Mouse (Mus musculus) gastrocnemius, postnatal 14 days (tissue): ENCODE measurements around the gene Ybx2. TPM values are rescaled to one million over a fixed set of nuclear protein-coding genes. Genes with fewer than 3 reads are reported as not detected.

Experiments
- DNase-seq: peaks from one replicate; pipeline ENCODE4 v3.0.0; 2021; ENCODE audit warnings: mixed read lengths
- intact Hi-C: fragments of 180-260 bp; cut with DNase I; formaldehyde crosslinking; loops from one replicate; pipeline ENCODE4 v1.15.1; 2025; ENCODE audit warnings: low total_unique reads
- microRNA-seq, 2 experiments: library from miRNA; unstranded; fragments of <30 nt; microRNA quantifications; one replicate each; pipeline ENCODE4 v1.2.0; 2021
- total RNA-seq, 2 experiments: library from RNA; stranded (reverse); gene quantifications; 2 replicates each; pipeline ENCODE4 v1.2.3; 2021

The Ybx2 gene
- total RNA-seq, 2 experiments from 2014 or later, result 2.1 to 4.3 TPM

DNA sequence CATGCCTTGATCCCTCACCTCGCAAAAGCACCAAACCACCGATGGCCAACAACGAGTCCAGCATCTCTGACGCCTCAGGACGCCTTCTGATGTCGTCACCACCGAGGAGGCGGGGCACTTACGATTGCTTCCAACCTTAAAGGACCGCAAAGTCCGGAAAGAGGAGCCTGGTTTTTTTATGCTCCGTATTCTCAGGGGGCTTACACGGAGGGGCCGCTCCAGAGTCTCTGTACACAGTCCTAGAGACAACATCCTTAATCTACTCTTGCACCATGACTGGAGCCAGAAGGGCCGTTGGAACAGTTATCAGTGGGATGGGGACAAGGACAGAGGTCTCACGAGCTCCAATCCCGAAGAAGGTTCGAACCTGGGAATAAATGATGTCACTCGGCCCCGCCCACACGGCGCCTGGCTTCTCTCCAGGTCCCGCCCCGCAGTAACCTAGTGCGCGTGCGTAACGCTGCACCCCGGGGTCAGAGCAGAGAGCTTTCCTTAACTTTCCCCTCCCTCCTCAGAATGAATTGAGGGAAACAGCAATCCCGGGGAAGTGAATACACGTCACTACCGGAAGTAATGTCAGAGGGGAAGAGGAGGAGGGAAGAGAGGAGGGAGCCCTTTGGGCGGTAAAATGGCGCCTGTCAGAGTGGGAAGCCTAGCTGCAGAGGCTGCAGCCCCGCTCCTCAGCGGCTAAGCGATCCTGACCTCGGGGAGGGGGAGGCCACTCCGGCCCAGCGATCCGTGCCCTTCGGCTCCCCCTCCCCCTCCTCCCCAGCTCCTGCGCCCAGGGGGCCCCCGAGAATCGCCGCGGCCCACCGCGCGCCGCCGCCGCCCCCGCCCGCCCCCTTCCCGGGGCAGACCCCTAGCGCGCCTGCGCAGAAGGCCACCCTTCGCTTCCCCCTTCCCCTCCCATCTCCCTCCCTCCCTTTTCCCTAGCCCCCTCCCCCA, 44.9 kb downstream of the Ybx2 start:
- intact Hi-C loops, result no loop called here
- peak; percentile 92 for DNase-seq

DNA sequence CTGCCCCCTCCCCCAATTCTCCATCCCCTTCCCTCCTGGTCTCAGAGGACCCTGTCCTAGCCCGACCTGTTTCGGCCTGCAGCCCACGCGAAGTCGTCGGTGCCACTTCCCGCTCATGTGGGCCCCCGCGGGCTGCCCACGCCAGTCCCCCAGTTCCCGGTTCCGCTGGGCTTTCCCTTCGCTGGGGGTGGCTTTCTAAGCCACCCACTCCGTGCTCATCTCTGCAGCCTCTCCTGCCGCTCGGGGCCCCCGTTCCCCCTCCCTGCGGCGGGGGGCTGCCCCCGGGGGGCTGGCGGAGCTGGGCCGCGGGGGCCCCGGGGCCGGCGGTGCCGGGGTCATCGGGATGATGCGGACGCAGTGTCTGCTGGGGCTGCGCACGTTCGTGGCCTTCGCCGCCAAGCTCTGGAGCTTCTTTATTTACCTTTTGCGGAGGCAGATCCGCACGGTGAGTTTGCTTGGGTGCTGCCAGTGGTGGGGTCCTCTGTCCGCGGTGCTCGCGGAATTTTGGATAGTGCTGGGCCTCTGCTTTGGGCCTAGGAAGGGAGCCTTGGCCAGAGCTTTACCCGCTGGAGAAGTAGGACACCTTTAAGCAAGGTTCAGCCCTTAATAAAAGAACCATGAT, 45.7 kb downstream of the Ybx2 start, which contains the start of gene Ctdnep1:
Ctdnep1 (plus strand) TSS at position 16 of the 622 bp plus-strand sequence.
- no peak for DNase-seq
- intact Hi-C loops, result no loop called here

DNA sequence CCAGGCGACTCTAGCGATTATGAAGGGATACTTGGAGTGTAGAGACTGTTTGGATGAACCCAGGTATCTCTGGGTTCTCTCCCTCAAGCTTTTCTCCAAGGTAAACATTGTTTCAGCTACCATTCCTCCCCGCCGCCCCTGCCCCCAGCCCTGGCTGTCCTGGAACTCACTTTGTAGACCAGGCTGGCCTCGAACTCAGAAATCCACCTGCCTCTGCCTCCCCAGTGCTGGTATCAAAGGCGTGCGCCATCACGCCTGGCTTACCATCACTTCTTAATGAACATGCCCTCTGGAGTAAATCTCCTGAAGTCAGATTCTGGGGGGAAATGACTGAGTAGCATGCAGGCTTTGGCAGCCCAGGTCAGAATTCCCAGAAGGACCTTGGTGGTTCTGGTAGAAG, 46.6 kb downstream of the Ybx2 start, which contains the start of gene Elp5:
Elp5 (minus strand) TSS at position 293 of the 400 bp plus-strand sequence.
- no peak for DNase-seq
- intact Hi-C loops, result no loop called here

DNA sequence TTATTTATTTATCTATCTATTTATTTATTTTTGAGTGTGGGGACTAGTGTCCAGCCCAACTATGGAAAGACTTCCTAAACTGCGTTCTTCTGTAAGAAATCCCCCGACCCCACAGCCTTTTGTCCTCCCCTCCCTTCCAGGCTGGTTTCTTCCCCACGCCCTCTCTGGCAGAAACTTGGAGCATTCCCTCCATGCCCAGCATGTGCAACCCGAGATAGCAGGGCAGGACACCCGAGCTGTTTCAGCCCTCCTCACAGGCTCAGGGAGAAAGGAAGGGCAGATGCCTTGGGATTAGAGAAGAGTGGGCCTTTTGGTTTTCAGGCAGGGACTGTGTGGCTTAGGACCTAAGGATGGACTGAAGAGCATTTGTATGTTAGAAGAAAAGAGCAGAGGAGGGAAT, 47.3 kb downstream of the Ybx2 start:
- intact Hi-C loops, result no loop called here
- peak; percentile 66 for DNase-seq

DNA sequence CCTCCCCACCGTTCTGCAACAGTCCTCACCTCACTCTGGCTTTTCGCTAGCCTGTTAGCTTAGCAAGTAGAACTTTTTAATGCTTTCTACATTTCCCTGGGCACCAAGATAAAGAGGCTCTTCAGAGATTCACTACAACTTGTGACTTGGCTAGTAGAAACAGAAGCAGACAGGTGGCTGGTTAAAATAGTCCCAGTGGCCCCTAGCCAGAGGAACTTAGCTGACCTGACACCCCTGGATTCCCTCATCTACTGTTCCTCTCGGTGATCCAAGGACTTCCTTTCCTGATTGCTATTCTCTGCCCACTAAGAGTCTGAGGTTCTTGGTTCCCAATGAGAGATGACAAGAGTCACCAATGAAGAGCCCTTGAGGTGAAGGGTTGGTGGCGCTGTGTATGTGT, 47.8 kb downstream of the Ybx2 start:
- intact Hi-C loops, result no loop called here
- DNase-seq, result peak; percentile 52

DNA sequence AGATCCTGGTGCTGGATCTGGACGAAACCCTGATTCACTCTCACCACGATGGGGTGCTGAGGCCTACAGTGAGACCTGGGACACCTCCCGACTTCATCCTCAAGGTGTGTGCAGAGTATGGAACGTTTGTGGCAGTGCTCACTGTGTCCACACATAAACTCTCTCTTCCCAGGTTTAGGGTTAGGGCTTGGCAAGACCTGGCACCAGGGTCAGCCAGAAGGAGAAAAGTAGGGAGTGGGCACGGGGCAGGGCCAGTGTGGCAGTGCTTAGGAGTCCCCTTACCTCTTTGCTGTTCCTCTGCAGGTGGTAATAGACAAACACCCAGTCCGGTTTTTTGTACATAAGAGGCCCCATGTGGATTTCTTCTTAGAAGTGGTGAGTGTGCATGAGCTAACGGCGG, 48.8 kb downstream of the Ybx2 start:
- no peak for DNase-seq
- intact Hi-C loops, result no loop called here

DNA sequence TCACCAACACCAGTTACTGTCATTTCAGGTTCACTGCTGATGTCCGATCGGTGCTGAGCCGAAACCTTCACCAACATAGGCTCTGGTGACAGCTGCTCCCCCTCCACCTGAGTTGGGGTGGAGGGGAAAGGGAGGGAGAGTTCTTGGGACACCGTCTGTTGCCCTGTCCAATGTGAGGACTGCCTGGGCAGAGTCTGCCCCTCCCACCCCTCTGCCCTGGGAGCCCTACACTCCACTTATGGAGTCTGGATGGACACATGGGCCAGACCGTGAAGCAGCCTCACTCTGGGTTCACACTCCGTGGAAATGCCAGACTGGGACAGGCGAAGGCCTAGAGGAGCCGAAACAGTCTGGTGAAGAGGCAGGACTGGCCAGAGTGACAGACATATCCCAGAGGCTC, 54.4 kb downstream of the Ybx2 start:
- intact Hi-C loops, result no loop called here
- no peak for DNase-seq

Small RNA genes lying within 50 kb of the gene (microRNA-seq; reads per million reads assigned to microRNA genes)
- gene Gm44349, result 0 to 0.50 reads per million in 2 experiments

Other genes starting within 250 kb of the Ybx2 start
- gene Tnfsf12, start 239.9 kb upstream of the Ybx2 start, total RNA-seq, result 10 to 100 TPM; 14.0 to 14.8 TPM
- 1 to 10 TPM; 2.2 to 3.0 TPM for gene Tnfsfm13, start 239.7 kb upstream of the Ybx2 start, total RNA-seq
- 10 to 100 TPM; 36.4 to 39.1 TPM for gene Polr2a, start 177.2 kb upstream of the Ybx2 start, total RNA-seq
- gene Slc35g3, start 173.8 kb upstream of the Ybx2 start, total RNA-seq, result not detected
- gene Zbtb4, start 169.9 kb upstream of the Ybx2 start, total RNA-seq, result 10 to 100 TPM; 18.2 to 21.3 TPM
- 10 to 100 TPM; 75.5 to 80.7 TPM for gene Chrnb1, start 139.9 kb upstream of the Ybx2 start, total RNA-seq
- gene Fgf11, start 133.9 kb upstream of the Ybx2 start, total RNA-seq, result 1 to 10 TPM; 6.6 to 8.0 TPM
- gene Tmem102, start 130.2 kb upstream of the Ybx2 start, total RNA-seq, result under 1 TPM; 0.16 to 0.27 TPM
- not detected for gene Gm39566, start 120.5 kb upstream of the Ybx2 start, total RNA-seq
- gene Spem2, start 117.3 kb upstream of the Ybx2 start, total RNA-seq, result not detected
- not detected for gene Spem1, start 113.6 kb upstream of the Ybx2 start, total RNA-seq
- 1 to 10 TPM; 6.8 to 7.4 TPM for gene Nlgn2, start 98.0 kb upstream of the Ybx2 start, total RNA-seq
- 100 to 1,000 TPM; 104 to 108 TPM for gene Tmem256, start 97.3 kb upstream of the Ybx2 start, total RNA-seq
- 10 to 100 TPM; 16.5 to 22.4 TPM for gene Plscr3, start 89.4 kb upstream of the Ybx2 start, total RNA-seq
- under 1 TPM in 1 of 2 experiments, not detected in 1; 0.10 TPM for gene Tnk1, start 77.1 kb upstream of the Ybx2 start, total RNA-seq
- not detected for gene Tmem95, start 57.8 kb upstream of the Ybx2 start, total RNA-seq
- gene Kctd11, start 54.4 kb upstream of the Ybx2 start, total RNA-seq, result 1 to 10 TPM; 2.0 TPM
- under 1 TPM; 0.33 to 0.55 TPM for gene Acap1, start 40.3 kb upstream of the Ybx2 start, total RNA-seq
- under 1 TPM; 0.62 to 0.84 TPM for gene 2810408A11Rik, start 34.8 kb upstream of the Ybx2 start, total RNA-seq
- gene Neurl4, start 34.7 kb upstream of the Ybx2 start, total RNA-seq, result 10 to 100 TPM; 27.2 to 29.1 TPM
- gene Gps2, start 21.9 kb upstream of the Ybx2 start, total RNA-seq, result 10 to 100 TPM; 21.8 to 24.2 TPM
- gene Eif5a, start 13.8 kb upstream of the Ybx2 start, total RNA-seq, result 100 to 1,000 TPM; 567 to 637 TPM
- gene Slc2a4, start 12.4 kb downstream of the Ybx2 start, total RNA-seq, result 100 to 1,000 TPM; 158 to 236 TPM
- gene Cldn7, start 29.0 kb downstream of the Ybx2 start, total RNA-seq, result under 1 TPM in 1 of 2 experiments, not detected in 1; 0.72 TPM
- 100 to 1,000 TPM; 185 to 209 TPM for gene Ctdnep1, start 45.4 kb downstream of the Ybx2 start, total RNA-seq
- 10 to 100 TPM; 43.0 to 52.9 TPM for gene Elp5, start 46.7 kb downstream of the Ybx2 start, total RNA-seq
- gene Gabarap, start 55.3 kb downstream of the Ybx2 start, total RNA-seq, result 100 to 1,000 TPM; 170 to 180 TPM
- gene Phf23, start 60.0 kb downstream of the Ybx2 start, total RNA-seq, result 10 to 100 TPM; 20.4 to 20.7 TPM
- 1 to 10 TPM; 5.1 to 7.8 TPM for gene Dvl2, start 64.8 kb downstream of the Ybx2 start, total RNA-seq
- gene Acadvl, start 79.6 kb downstream of the Ybx2 start, total RNA-seq, result 100 to 1,000 TPM; 266 to 408 TPM
- gene Dlg4, start 81.1 kb downstream of the Ybx2 start, total RNA-seq, result 1 to 10 TPM; 8.7 to 9.2 TPM
- gene Asgr1, start 118.3 kb downstream of the Ybx2 start, total RNA-seq, result not detected
- not detected for gene Asgr2, start 156.8 kb downstream of the Ybx2 start, total RNA-seq
- 1 to 10 TPM; 1.9 to 3.1 TPM for gene Mgl2, start 194.5 kb downstream of the Ybx2 start, total RNA-seq
- 1 to 10 TPM; 1.8 to 3.1 TPM for gene Clec10a, start 220.4 kb downstream of the Ybx2 start, total RNA-seq